Mouse (Mus musculus) hindbrain, embryonic 14.5 days (tissue): Measurements from ENCODE around the gene Chsy1. TPM values are rescaled to one million over a fixed set of nuclear protein-coding genes. Genes with fewer than 3 reads are reported as not detected.

Experiments
- ATAC-seq: fragments of 200-750 bp; cut with Nextera tagmentation; 2 replicates; pipeline ENCODE4 v1.8.0; 2017; ENCODE audit warnings: moderate number of reproducible peaks, mild to moderate bottlenecking, moderate TSS enrichment, moderate library complexity; ENCODE audit not compliant: low FRiP score
- DNase-seq: peaks from one replicate; pipeline ENCODE4 v3.0.0-alpha.2; 2015; ENCODE audit warnings: low spot score
- H3K27ac ChIP-seq: fragments of 300-500 bp; sonication (generic); 2 replicates; pipeline ENCODE4 v1.5.1; 2014; ENCODE audit warnings: mild to moderate bottlenecking, moderate library complexity
- H3K27me3 ChIP-seq: fragments of 300-500 bp; sonication (generic); 2 replicates; pipeline ENCODE4 v1.6.1; 2014; ENCODE audit warnings: mild to moderate bottlenecking, low read length, mixed read lengths; ENCODE audit not compliant: control insufficient read depth, insufficient read depth
- H3K36me3 ChIP-seq: fragments of 300-500 bp; sonication (generic); replicated peaks from 2 replicates; pipeline ENCODE4 v1.6.1; 2014; ENCODE audit not compliant: control insufficient read depth, insufficient read depth
- H3K4me1 ChIP-seq: fragments of 300-500 bp; sonication (generic); replicated peaks from 2 replicates; pipeline ENCODE4 v1.6.1; 2014; ENCODE audit warnings: antibody characterized with exemption, low read length, mixed read lengths; ENCODE audit not compliant: control insufficient read depth, insufficient read depth
- H3K4me2 ChIP-seq: fragments of 300-500 bp; sonication (generic); replicated peaks from 2 replicates; pipeline ENCODE4 v1.6.1; 2014; ENCODE audit warnings: mild to moderate bottlenecking, moderate library complexity
- H3K4me3 ChIP-seq: fragments of 300-500 bp; sonication (generic); replicated peaks from 2 replicates; pipeline ENCODE4 v1.5.1; 2014; ENCODE audit warnings: mild to moderate bottlenecking, low read length
- H3K9ac ChIP-seq: fragments of 300-500 bp; sonication (generic); 2 replicates; pipeline ENCODE4 v1.6.1; 2014
- H3K9me3 ChIP-seq: fragments of 300-500 bp; sonication (generic); 2 replicates; pipeline ENCODE4 v1.6.1; 2016; ENCODE audit warnings: low read length; ENCODE audit not compliant: control insufficient read depth
- WGBS: fragments of 180-500 bp; shearing (Covaris S2); extraction: QIAGEN DNeasy Blood & Tissue Kit; methylation state at CpG from one replicate; pipeline ENCODE4 v1.1.7; 2014; 5-methylcytosine and 5-hydroxymethylcytosine counted together
- polyA plus RNA-seq: library from polyadenylated mRNA; unstranded; fragments of >200 nt; fragmentation: Nextera tagmentation; extraction: Ambion mirVana; gene quantifications from 2 replicates; pipeline ENCODE4 v1.2.1, GENCODE M21; 2014

Chsy1 gene
- polyA plus RNA-seq, 1 experiment from 2014 or later: 17.2 TPM

- ATAC-seq (no peak), DNase-seq (no peak)
- WGBS: 28% methylated on average over 5 of the region's 5 CpGs
- H3K27ac ChIP-seq: no peak overlapping the region
- H3K9me3 ChIP-seq: no peaks in the 10 kb centered on the region
- H3K36me3 ChIP-seq: no peaks in the 10 kb centered on the region
- H3K4me3 ChIP-seq: no peak overlapping the region
- H3K4me2 ChIP-seq: no peak overlapping the region
- no peak overlapping the region for H3K9ac ChIP-seq
- H3K4me1 ChIP-seq: peaks cover 23% of the 10 kb centered on the region
- H3K27me3 ChIP-seq: no peaks in the 10 kb centered on the region
Observed at GRCm38 (mm10) chr7:66159961-66160360, 50.6 kb downstream of the Chsy1 start.

DNA sequence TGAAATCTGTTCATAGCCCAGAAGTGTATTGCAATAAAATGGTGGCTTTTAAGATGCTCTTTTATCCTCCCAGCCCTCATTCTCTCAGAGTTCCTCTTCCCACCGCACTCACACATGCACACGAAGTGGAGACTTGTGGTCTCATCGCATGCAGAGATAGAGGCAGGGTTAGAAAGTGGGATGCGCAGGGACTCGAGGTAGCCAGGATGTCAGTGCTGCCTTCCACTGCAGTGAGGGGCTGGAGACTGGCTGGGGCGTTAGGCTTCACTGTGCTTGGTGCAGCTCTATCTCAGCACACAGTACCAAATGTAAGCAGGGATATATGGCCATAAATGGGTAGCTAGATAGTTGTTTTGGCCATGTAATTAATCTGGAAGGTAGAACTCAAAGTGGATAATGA lies 52.5 kb downstream of the Chsy1 start:
- Histone ChIP-seq H3K4me3 (no peak overlapping the region), H3K27ac (no peak overlapping the region), H3K4me1 (peaks cover 29% of the 10 kb centered on the region), H3K9me3 (no peaks in the 10 kb centered on the region), H3K4me2 (no peak overlapping the region), H3K9ac (no peak overlapping the region), H3K36me3 (no peaks in the 10 kb centered on the region), H3K27me3 (no peaks in the 10 kb centered on the region)
- ATAC-seq: no peak
- no peak for DNase-seq
- 89% methylated on average over 6 of the region's 6 CpGs for WGBS

DNA sequence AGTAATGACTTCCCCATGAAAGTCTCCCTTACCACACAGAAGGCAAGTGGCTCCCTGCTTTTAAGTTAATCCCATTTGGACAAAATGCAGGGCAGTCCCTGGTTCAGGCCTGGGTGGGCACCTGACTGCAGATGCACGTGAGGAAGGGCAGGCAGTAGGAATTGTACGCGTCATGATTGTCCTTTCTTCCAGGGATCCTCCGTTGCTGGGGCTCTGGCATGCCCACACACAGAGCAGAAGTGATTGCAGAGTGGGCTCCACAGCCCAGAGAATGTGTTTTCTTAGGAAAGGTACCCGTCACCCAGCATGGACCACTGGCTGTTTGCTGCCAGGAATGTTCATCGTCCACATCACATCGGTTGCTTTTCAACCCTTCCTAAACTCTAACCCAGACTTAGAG lies 53.2 kb downstream of the Chsy1 start:
- ATAC-seq: no peak
- Histone ChIP-seq H3K4me2 (no peak overlapping the region), H3K9ac (no peak overlapping the region), H3K4me1 (peaks cover 22% of the 10 kb centered on the region), H3K9me3 (no peaks in the 10 kb centered on the region), H3K27ac (no peak overlapping the region), H3K4me3 (no peak overlapping the region), H3K36me3 (no peaks in the 10 kb centered on the region), H3K27me3 (no peaks in the 10 kb centered on the region)
- 72% methylated on average over 7 of the region's 7 CpGs for WGBS
- no peak for DNase-seq

GRCm38 (mm10) chr7:66162981-66163380 lies 53.7 kb downstream of the Chsy1 start:
- DNase-seq (no peak), ATAC-seq (no peak)
- WGBS: 96% methylated on average over 1 of the region's 1 CpGs
- peaks cover 17% of the 10 kb centered on the region for H3K4me1 ChIP-seq
- H3K36me3 ChIP-seq: no peaks in the 10 kb centered on the region
- no peaks in the 10 kb centered on the region for H3K9me3 ChIP-seq
- H3K4me3 ChIP-seq: no peak overlapping the region
- H3K27ac ChIP-seq: no peak overlapping the region
- H3K27me3 ChIP-seq: no peaks in the 10 kb centered on the region
- H3K9ac ChIP-seq: no peak overlapping the region
- H3K4me2 ChIP-seq: no peak overlapping the region

GRCm38 (mm10) chr7:66164427-66165031 lies 55.2 kb downstream of the Chsy1 start:
- ATAC-seq (no peak), DNase-seq (no peak)
- Histone ChIP-seq H3K27me3 (no peaks in the 10 kb centered on the region), H3K9me3 (no peaks in the 10 kb centered on the region), H3K36me3 (no peaks in the 10 kb centered on the region), H3K4me2 (no peak overlapping the region), H3K4me3 (no peak overlapping the region), H3K27ac (no peak overlapping the region), H3K4me1 (peaks cover 11% of the 10 kb centered on the region; the same call in 1 of the 2 replicates), H3K9ac (no peak overlapping the region)
- 65% methylated on average over 9 of the region's 9 CpGs for WGBS

GRCm38 (mm10) chr7:66165036-66165798 lies 55.9 kb downstream of the Chsy1 start:
- Histone ChIP-seq H3K27me3 (no peaks in the 10 kb centered on the region), H3K9ac (no peak overlapping the region), H3K4me3 (no peak overlapping the region), H3K4me2 (no peak overlapping the region), H3K36me3 (no peaks in the 10 kb centered on the region), H3K9me3 (no peaks in the 10 kb centered on the region), H3K4me1 (peaks cover 11% of the 10 kb centered on the region; the same call in 1 of the 2 replicates), H3K27ac (no peak overlapping the region)
- ATAC-seq: peak; percentile 68; the same call in 1 of the 2 replicates
- no peak for DNase-seq
- 36% methylated on average over 5 of the region's 5 CpGs for WGBS

GRCm38 (mm10) chr7:66168877-66169276 lies 59.6 kb downstream of the Chsy1 start:
- Histone ChIP-seq H3K4me1 (peaks cover 11% of the 10 kb centered on the region; the same call in 1 of the 2 replicates), H3K9me3 (no peaks in the 10 kb centered on the region), H3K4me3 (no peak overlapping the region), H3K27me3 (no peaks in the 10 kb centered on the region), H3K36me3 (peaks cover 33% of the 10 kb centered on the region), H3K9ac (no peak overlapping the region), H3K27ac (no peak overlapping the region), H3K4me2 (no peak overlapping the region)
- 88% methylated on average over 7 of the region's 7 CpGs for WGBS
- DNase-seq (no peak), ATAC-seq (no peak)

- DNase-seq (no peak), ATAC-seq (no peak)
- H3K9me3 ChIP-seq: no peaks in the 10 kb centered on the region
- no peak overlapping the region for H3K4me2 ChIP-seq
- no peak overlapping the region for H3K9ac ChIP-seq
- H3K27ac ChIP-seq: no peak overlapping the region
- 89% methylated on average over 6 of the region's 6 CpGs for WGBS
- H3K27me3 ChIP-seq: no peaks in the 10 kb centered on the region
- no peak overlapping the region for H3K4me3 ChIP-seq
- H3K4me1 ChIP-seq: peaks cover 11% of the 10 kb centered on the region; the same call in 1 of the 2 replicates
- peaks cover 39% of the 10 kb centered on the region for H3K36me3 ChIP-seq
Observed at GRCm38 (mm10) chr7:66169476-66169875, 60.2 kb downstream of the Chsy1 start.

DNA sequence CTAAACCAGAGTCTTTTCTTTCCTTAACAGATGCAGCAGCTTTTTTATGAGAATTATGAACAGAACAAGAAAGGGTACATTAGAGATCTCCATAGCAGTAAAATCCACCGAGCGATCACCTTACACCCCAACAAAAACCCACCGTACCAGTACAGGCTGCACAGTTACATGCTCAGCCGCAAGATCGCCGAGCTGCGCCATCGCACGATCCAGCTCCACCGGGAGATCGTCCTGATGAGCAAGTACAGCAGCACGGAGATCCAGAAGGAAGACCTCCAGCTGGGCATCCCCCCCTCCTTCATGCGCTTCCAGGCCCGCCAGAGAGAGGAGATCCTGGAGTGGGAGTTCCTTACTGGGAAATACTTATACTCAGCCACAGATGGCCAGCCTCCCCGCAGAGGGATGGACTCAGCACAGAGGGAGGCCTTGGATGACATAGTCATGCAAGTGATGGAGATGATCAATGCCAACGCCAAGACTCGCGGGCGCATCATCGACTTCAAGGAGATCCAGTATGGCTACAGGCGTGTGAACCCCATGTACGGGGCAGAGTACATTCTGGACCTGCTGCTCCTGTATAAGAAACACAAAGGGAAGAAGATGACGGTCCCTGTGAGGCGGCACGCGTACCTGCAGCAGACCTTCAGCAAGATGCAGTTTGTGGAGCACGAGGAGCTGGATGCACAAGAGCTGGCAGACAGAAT lies 61.6 kb downstream of the Chsy1 start:
- WGBS: 93% methylated on average over 27 of the region's 27 CpGs
- ATAC-seq: no peak
- Histone ChIP-seq H3K4me1 (no peaks in the 10 kb centered on the region), H3K4me2 (no peak overlapping the region), H3K9me3 (no peaks in the 10 kb centered on the region), H3K36me3 (peaks cover 51% of the 10 kb centered on the region), H3K4me3 (no peak overlapping the region), H3K27ac (no peak overlapping the region), H3K9ac (no peak overlapping the region), H3K27me3 (no peaks in the 10 kb centered on the region)
- no peak for DNase-seq
